Mouse (Mus musculus): ENCODE results near the gene Arhgef7. TPM values are rescaled to one million over a fixed set of nuclear protein-coding genes. Genes with fewer than 3 reads are reported as not detected.
A peak's percentile ranks its signal among the peaks of the same experiment; 100 is the strongest.

Gene Arhgef7
- total RNA-seq (2022), result 100 to 1,000 TPM in 2 of 4 experiments, 10 to 100 TPM in 2; 98.8 to 109 (median 103) TPM

DNA sequence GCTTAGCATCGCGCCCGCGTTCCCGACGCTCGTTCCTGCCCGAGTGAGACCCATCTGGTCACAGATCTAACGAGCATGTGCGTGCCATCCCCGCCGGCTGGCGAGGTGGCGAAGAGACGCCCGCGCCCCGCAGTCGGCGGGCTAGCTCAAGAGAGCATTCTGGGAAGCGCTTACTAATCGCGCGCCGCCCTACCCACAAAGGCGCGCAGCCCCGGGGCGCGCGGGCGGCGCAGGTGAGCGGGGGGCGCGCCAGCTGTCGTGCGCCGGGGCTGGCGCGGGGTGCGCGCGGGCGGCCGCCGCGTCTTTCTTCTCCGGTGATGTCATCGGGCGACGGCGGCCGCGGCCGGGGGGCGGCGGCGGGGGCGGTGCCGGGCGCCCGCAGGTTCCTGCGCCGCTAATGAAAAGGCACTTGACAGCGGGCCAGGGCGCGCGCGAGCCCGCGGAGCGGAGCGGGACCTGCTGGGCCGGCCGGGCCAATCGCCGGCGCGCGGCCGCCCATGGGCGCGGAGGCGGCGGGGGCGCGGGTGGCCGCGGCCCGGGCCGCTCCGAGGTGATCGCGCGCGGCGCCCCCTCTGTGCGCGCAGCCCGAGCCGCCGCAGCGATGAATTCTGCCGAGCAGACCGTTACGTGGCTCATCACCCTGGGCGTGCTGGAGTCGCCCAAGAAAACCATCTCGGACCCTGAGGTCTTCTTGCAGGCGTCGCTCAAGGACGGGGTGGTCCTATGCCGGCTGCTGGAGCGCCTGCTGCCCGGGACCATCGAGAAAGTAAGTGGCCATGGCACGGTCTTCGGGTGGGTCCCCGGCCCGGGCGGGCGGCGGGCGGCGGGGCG is at the start of gene Arhgef7:
Gene Arhgef7 (plus strand): TSS at position 71 of the 831 bp plus-strand sequence.
- peak; percentile 45 to 86 for DNase-seq (ENCODE audit: low spot score in 2 of 2)

DNA sequence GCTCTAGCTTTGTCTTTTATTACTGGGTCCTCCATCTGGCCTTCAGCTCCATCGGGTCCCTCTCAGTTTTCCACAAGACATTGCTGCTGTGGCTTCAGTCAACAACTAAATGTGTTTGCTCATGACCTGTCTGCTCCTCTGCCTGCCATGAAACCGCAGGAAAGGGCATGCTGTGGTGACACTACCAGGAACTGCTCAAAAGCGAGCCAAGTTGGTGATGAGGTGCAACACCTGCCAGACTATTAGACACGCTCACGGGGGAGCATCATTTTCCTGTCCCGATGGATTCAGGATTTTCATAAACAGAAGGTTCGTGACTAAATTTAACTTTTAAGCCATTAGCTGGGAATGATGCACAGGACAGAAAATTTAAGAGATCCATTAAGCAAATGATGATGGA is 43.0 kb upstream of the Arhgef7 start:
- DNase-seq (ENCODE audit: low spot score in 2 of 2), result no peak

DNA sequence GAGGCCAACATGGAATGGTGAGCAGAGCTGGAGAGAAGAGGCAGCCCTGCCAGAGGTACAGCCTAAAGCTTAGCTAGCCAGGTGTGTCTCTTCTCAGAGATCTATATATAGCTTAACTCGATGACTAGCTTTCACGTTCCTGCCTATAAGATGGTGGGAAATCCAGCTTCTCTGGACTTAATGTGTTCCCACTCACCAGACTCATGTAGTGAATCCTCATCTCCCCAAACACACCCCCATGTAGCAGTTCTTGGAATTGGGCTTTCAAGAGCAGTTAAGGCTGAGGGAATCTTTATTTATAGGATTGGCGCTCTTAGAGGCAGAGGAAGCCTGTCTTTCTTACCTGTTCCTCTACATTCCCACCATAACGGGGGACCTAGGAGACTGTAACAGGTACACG is 40.3 kb upstream of the Arhgef7 start:
- no peak for DNase-seq (ENCODE audit: low spot score in 2 of 2)

DNA sequence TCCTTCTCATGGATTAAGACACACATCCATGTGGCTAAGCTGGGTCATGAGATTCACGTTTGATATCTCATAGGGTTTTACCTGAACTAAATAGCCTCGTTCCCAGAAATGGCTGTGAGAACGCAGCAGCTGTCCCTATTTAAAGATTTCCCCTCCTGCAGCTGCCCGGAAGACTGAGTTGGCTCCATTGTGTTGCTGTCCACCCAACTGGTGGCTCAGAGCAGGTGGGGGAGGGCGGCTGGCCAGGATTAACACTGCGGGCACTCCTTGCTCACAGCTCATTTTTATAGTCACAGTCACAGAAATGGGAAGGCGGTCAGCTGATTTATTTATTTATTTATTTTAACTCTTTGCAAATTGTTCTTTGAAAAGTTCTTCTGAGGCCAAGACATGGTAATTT is 37.6 kb upstream of the Arhgef7 start:
- DNase-seq (ENCODE audit: low spot score in 2 of 2), result no peak

DNA sequence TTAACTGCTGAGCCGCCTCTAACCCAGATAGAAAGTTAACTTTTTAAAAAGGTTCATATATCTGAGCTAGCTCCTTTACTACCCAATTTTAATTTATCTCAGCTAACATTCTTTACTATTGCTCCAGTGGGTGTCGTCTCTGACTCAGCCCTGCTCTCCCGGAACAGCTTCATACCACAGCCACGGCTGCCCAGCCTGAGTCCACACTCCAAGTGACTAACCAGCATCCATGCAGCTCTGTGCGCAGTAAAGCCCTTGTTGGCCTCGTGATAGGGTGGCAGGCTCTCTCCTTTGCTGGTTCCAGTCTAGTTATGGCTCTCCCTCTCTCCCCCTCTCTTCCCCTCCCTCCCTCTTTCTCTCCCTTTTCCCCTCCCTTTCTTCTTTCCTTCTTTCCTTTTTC is 36.2 kb upstream of the Arhgef7 start:
- DNase-seq (ENCODE audit: low spot score in 2 of 2), result no peak

DNA sequence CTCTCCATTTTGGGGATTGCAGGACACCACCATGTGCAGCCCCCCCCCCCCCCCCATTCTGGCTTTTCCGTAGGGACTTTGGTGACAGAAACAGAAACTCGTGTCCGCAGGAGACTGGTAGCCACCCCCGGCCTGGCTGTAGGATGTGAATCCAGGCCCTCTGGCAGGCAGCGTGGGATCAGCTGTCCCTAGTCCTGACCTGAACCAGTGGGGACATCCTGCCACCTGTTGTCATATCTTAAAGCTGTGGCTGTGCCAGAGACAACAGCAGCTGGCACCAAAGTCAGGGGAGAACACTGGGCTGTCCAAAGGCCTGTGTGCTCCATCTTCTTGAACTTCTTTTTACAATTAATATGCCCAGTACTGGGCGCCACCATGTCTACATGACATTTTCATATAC is 35.8 kb upstream of the Arhgef7 start:
- no peak for DNase-seq (ENCODE audit: low spot score in 2 of 2)

DNA sequence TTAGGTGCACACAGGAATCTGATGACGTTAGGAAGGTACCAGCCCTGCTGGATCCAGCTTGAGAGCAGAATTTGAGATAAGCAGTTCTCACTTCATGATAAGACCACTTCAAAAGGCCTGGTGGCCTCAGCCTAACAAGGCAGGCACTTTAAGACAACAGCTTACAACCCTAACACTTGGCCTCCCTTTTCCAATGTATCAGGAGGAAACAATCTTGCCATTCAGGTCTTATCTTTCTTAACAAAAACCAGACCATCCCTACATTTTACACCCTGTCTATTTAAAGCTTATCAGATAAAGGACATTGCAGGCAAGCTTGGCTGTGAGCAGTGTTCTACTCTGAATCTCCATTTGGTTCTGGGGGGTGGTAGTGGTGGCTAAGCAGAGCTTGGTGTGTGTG is 35.1 kb upstream of the Arhgef7 start:
- no peak for DNase-seq (ENCODE audit: low spot score in 2 of 2)

DNA sequence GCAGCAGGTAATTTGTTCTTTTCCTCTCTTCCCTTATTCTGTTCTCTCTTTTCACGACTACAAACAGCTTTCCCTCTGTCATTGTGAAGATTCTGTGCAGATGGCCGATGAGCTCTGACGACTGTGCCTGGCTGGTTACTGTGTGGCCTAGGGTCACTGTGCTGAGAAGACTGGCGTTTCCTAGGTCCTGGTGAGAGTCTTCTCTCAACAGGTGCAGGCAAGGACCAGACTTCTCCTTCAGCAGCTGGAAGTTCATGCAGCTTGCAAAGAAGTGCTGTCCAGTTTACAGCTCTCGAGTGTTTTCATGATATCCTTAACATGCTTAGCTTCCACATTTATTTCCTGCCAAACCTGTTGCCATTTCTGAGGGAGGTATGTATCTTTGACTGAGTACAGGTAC is 33.5 kb upstream of the Arhgef7 start:
- no peak for DNase-seq (ENCODE audit: low spot score in 2 of 2)

DNA sequence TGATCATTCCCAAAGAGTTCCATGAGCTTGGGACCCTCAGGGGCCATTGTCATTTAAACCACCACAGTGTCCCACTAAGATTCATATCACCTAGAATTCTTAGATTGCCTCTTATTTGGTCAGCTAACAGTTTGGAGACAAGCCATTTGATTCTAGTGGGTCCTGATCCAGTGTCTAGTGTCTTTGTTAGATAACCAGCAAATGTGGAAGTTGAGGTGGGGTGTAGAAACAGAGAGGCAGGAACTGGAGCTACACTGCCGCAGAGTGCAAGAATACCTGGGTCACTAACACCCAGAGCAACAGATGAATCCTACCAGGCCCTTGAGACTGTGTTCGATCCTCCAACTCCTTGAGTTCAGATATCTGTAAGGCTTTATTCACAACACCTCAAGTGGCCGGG is 31.3 kb upstream of the Arhgef7 start:
- DNase-seq (ENCODE audit: low spot score in 2 of 2), result no peak

DNA sequence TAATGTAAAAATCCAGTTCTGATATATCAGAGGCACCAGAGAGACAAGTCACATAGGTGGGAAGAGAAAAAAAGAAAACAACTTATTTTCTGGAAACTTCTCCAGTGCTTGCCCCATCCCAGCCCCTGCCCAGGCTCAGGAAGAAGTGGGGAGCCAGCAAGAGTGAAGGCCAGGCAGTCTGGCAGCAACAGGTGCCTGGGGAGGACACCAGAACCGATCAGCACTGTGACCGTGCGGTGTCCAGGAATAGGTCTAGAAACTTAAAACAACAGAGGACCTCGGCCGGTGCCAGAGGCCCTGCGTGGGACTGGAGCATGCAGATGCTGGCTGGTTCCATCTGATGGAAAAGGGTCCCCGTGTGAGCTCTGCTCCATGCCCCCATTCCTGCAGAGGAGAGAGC is 30.1 kb upstream of the Arhgef7 start:
- no peak for DNase-seq (ENCODE audit: low spot score in 2 of 2)

DNA sequence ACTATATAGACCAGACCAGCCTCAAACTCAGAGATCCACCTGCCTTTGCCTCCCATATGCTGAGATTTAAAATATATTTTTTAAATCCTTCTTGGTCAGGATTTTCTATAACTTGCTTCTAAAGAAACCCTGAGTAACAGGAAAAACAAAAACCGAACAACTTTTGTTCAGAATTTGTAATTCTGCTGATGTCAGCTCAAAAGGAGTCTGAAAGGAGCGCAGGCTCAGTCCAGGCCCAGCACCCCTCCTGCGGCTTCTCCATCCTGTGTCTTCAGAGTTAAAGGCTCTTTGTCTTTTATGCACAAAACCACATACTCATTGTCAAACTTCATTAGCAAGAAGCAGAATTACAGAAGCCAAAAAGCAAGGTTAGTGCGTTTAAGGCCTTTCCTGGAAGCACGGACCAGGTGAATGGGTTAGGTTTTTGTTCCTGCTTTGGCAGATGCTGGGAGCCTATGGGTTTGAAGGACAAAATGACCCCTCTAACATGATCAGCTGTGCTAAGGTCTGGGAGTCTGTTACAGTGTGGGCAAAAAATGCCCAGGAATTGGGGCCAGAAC is 28.0 kb upstream of the Arhgef7 start:
- DNase-seq (ENCODE audit: low spot score in 2 of 2), result no peak

DNA sequence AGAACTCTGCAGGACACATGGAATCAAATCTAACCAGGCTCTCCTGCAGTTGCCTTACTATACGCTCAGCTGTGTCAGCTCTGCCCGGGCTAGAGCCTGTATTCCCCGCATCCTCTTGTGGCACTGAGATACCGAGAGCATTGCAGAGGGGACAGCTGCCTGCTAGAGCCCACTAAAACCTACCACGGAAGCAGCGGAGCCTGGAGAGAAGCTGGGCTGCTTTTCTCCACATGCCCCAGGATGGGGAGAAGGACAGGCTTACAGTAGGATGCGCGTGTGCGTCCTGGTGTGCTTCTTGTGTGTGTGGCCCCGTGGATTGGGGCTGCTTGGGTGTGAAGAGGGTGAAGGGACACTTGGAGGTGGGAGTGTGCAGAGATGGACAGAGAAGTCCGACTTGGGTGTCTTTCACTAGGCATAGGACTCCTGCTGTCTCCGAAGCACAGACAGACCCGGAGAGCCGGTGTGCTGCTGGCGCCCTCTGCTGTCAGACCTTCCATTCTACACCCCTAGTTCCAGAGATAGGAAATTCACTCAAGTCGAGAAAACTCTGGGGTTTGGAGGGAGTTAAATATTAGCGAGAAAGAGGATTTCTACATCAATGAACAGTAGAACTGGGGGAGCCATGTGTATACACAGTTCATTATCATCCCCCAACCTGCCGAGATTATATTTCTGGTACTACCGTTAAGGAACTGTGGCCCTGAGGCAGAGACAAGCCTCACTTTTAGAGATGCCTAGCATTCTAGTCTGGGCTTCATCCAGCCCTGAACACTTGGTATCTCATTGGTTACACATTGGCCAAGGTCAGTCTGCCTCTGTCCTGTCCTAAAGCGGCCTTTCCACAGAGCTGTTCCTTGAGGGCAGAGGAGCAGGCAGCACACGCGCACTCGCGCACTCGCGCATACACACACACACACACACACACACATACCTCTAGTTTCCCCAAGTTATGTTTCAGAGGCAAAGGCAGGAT is 27.2 kb upstream of the Arhgef7 start:
- peak; percentile 46 to 66 for DNase-seq (ENCODE audit: low spot score in 2 of 2)

DNA sequence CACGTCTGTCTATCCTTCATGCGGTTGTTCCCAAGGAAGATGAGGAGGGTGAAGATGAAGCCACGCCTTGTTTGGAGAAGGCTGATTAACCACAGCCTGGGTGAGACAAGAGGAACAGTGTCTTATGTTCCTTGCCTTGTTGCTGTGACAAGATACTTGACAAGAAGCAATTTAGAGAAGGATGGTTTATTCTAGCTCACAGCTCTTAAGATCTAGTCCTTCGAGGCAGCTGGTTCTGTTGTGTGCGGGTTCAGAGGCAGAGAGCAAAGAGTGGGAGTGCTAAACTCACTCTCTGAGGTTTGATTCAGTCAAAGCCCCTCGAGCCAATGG is 26.5 kb upstream of the Arhgef7 start, which contains the start of gene 1700016D06Rik:
Gene 1700016D06Rik (minus strand): TSS at position 31 of the 330 bp plus-strand sequence.
- no peak for DNase-seq (ENCODE audit: low spot score in 2 of 2)

DNA sequence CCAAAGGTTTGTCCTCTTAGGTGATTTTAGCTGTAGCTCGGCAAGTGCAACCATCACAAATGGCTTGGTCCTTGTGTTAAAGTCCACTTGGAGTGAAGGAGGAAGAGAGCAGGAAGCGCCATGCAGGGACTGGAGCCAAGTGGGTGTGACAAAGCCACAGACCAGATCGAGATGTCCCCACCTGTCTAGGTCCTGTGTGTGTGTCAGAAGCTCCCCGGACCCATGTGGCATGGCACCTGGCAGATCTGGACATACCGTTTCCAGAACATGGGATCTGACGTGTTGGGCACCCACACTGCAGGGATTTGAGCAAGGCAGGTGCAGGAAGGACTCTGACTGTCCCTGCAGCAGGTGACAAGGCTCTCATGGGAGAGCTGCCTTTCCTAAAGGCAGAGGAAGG is 26.1 kb upstream of the Arhgef7 start:
- no peak for DNase-seq (ENCODE audit: low spot score in 2 of 2)

DNA sequence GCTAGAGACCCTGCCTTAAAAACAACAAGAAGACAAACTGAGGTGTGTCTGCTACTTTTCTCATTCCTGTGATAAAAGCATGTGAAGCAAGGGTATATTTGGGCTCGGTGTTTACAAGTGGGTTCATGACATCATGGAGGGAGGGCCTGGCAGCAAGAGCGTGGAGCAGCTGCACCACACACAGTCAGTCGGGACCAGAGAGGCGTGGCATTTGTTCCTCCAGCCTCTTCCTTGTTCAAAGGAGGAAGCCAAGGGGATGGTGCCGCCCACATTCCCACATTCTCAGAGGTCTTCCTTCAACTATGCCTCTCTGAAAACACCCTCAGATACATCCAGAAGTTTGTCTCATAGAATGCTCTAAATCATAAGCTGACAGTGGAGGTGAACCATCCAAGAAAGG is 23.7 kb upstream of the Arhgef7 start:
- no peak for DNase-seq (ENCODE audit: low spot score in 2 of 2)

DNA sequence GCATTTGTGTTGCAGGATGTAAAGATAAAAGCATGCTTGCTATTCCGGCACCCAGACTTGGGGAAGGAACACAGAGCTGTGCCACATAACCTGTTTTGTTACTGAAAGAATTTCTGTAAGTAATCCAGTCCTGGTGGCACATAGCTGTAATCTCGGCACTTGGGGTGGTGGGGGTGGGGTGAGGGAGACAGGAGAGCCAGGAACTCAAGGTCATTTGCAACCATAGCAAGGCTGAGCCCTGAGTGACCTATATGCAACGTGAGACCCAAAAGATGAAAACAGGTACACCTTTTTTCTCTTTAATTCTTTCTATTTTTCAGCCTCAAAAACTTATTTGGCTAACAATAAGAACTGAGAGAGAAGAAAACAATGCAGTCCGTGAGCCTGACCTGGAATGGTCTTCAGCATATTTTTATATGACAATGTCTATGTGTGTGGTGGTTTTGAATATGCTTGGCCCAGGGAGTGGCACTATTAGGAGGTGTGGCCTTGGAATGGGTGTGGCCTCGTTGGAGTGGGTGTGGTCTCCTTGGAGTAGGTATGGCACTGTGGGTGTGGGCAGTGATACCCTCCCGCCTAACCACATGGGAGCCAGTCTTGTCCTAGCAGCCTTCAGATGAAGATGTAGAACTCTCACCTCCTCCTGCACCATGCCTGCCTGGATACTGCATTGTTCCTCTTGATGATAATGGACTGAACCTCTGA is 22.7 kb upstream of the Arhgef7 start:
- DNase-seq (ENCODE audit: low spot score in 2 of 2), result no peak

DNA sequence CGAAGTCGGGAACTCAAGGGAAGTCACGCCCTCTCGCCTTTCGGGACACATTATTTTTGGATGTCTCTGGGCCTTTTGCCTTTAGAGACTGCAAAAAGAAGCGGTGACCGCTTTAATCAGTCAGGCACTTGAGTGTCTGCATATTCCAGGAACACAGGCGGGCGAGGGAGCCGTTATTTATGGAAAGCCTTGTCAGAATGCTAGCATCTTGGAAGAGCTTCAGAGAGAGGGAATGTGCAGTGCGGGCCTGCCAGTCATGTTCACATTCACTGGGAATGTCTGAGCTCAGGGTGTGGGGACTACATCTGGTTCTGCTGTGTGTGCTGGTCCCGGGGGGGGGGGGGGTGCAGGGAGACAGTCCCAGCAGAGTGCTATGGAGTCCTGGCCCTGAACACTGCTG is 21.7 kb upstream of the Arhgef7 start:
- DNase-seq (ENCODE audit: low spot score in 2 of 2), result peak in 1 of 2 experiments; percentile 32

DNA sequence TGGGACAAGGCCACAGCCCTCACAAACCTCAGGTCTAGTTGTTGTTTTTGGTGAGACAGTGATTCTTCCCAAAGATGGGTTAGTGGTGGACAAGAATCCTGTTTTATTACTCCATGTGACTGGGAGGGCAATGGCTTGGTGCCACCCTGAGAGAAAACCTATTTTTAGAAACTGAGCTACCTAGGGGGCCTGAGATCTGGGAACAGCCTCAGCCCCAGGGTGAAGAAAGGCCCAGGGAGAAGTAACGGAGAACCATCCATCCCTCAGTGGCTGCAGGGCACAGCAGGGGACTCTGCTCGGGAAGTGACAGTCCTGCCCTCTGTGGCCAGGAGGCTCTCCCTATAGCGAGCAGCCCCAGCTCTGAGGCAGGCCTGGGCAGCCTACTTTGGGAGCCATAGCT is 19.8 kb upstream of the Arhgef7 start:
- no peak for DNase-seq (ENCODE audit: low spot score in 2 of 2)

DNA sequence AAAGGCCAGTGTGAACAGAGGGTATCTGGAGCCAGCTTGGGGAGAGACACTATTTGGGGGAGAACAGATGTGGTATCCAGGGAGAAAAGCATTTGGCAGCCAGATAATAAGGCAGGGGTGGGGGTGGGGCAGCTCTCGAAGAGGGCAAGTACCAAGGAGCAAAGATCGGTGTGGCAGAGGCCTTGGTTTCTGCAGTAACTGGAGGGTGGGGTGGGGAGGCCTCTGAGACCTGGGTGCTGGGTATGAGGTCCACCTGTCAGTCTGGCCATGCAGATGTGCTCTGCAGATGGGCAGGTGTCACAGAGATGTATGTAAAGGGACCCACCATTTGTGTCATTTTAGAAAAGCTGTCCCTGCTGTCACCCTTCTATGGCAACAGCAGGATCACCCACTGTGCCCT is 18.7 kb upstream of the Arhgef7 start:
- no peak for DNase-seq (ENCODE audit: low spot score in 2 of 2)

DNA sequence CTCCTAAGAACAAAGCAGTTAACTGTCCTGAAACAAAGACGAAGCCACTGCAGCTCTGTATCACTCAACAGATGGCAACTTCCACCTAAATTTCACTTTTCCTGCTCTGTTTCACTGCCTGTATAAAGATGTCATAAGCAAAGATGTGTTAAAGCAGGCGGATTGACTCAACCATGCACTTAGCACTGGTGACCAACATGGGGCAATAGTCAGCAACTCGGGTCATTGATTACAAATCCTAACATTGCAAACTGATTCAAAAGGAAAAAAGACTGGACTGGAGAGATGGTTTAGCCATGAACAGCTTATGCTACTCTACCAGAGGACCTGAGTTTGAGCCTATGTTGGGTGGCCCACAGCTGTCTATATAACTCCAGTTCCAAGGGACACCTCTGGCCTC is 18.0 kb upstream of the Arhgef7 start:
- DNase-seq (ENCODE audit: low spot score in 2 of 2), result no peak

DNA sequence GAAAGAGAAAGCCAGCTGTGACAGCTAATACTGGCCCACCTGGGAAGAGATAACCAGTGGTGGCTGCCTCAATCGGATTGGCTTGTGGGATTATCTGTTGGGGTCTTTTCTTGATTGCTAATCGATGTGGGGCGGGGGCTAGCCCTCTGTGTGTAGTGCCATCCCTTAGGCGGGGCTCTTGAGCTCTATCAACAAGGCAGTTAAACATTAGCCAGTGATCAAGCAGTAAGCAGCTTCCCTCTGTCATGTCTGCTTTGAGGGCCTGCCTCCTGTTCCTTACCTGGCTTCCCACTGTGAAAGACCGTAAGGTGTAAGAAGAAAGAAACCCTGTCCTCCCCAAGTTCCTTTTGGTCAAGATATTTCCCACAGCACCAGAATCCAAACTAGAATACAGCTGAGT is 17.1 kb upstream of the Arhgef7 start:
- DNase-seq (ENCODE audit: low spot score in 2 of 2), result no peak

All from left cerebral cortex, adult 8-10 months (tissue).